Mouse (Mus musculus): ENCODE results near the gene Cadm1.

The Cadm1 gene

DNA sequence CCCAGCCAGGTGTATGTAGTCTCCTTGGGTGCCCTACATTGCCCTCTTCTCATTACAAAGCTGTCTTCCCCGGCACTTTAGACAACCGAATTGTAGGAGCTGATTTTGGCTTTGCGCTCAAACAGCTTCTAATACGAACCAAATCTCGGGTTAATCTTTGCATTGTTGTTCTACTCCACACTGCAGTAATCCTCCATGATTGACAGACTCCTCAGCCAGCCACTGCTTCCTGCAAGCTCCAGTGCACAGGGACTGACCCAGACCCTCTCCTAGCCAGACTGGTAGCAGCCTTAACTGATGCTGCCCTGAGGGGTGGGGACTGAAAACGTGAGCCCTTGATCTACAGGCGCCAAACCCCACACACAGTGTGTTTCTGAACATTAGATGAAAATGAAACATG lies 275.7 kb downstream of the Cadm1 start:
- no peak for DNase-seq

DNA sequence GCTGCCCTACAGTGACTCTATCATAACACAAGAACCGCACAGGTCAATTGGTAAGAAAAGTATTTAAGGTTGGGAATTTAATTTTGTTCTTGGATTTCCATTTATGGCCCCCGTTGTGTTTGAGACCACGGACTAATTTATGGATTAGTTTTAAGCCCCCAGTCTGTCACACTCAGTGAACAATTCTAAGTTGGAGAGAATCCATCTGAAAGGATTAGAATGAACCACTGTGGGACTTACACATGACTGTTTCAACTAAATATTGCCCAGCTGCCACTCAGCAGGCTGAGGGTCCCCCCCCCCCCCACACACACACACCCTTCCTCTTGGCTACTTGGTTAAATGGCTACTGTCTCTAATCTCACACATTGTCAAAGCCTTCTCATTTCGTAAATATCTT lies 295.7 kb downstream of the Cadm1 start:
- no peak for DNase-seq

- no peak for DNase-seq
These were observed 298.8 kb downstream of the Cadm1 start for GRCm38 (mm10) chr9:47828762-47829161.

DNA sequence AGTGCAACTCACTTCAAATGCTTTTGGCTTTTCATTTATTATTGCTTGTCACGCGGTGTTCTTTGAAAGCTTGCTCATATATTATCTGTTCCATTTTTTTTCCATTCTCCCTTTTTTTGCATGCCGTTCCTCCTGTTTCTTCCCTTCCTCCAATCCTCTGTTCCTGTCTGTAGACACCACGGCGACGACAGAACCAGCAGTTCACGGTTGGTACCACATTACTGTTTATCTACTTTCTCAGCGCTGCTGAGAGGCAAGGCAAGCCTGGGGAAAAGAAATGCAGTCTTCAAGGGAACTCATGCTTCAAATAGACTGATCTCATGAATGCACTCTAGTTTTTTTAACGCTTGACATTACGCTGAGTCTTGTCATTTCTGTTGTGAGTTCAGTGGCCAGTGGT lies 299.2 kb downstream of the Cadm1 start:
- DNase-seq: no peak

DNA sequence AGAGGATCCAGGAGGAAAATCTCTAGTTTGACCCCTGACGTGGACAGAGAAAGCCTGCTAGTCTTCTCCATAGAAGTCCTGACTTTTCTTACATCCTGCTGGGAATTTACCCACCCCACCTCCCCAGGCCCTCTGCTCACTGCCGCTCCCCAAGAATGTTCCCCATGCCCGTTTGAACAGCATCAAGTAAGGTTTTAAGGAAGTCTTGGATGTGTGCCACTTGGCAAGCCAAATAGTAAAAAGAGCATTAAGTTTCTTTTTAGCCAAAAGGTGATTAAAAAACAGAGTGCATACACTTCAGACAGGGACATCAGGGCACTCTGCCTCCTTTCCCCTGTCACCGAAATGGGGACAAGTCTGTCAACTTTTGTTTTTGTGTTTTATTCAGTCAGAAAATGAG lies 299.9 kb downstream of the Cadm1 start:
- no peak for DNase-seq

DNA sequence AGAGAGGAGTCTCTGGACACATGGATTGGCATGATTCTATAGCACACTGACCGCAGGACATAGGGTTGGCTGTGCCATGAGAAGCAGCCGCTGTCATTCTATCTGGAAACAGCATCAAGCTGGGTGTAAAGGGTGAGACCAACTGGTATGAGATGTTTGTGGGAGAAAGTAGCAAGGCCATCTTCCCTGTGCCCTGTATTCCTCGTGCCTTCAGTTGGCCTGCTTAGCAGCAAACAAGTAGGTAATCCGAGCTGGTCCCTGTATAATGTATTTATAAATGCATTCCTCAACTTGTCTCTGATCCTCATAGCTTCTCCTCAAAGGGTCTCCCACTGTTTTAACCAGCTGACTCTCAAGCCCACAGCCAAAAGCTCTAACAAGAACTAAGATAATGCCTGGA lies 301.4 kb downstream of the Cadm1 start:
- no peak for DNase-seq

GRCm38 (mm10) chr9:47838170-47838569 lies 308.2 kb downstream of the Cadm1 start:
- DNase-seq: no peak

DNA sequence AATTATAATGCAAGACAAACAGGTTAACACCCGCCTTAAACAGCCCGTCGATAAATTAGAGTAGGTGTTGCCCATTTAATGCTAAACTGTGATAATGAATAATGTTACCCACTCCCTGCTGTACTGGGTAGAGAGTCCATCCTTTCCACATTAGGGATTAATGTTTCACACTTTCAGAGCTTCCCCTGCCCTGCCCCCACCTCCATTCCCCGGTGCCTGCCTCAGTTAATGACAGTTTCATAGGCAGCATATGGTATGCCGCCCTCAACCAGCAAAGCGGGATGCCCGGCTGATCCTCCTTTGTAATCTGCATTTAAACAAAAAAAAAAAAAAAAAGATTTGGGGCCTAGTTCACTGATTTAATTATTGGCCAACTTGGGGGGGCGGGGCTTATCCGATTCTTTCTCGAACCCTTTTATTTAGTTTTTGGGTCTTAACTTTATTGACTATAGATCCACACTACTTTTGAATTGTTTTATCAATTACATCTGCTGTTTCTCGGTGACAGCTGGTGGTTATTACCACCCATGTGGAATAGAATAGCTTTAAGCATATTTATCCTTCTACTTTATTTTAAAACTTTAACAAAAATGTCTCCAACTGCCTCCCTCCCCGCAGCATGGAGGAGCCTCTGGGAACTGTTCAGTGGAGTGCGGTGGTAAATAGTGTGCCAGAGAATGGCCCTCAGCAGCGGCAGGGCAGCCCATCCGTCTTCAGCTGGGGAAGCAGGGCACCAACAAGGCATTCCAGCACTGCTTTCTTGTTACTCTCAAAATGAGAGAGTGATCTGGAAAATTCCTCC lies 309.1 kb downstream of the Cadm1 start:
- DNase-seq: no peak

DNA sequence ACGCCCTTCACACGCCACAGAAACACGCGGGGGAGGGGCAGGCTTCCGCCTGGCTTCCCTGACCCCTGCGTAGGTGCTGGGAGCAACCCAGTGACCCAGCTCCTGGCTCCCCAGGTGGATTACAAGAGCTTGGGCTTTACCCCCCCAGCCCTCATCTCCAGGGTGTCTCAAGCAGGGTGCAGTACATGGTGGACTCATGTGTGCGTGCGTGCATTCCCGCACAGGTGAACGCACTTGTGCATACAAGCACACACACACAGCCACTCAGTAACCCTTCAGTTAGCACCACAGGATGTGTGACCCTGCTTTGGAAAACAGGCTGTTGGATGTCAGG lies 309.7 kb downstream of the Cadm1 start:
- peak; percentile 3 for DNase-seq

- no peak for DNase-seq
These were observed 313.4 kb downstream of the Cadm1 start for GRCm38 (mm10) chr9:47843328-47843727.

GRCm38 (mm10) chr9:47846275-47846674 lies 316.3 kb downstream of the Cadm1 start:
- DNase-seq: no peak

DNA sequence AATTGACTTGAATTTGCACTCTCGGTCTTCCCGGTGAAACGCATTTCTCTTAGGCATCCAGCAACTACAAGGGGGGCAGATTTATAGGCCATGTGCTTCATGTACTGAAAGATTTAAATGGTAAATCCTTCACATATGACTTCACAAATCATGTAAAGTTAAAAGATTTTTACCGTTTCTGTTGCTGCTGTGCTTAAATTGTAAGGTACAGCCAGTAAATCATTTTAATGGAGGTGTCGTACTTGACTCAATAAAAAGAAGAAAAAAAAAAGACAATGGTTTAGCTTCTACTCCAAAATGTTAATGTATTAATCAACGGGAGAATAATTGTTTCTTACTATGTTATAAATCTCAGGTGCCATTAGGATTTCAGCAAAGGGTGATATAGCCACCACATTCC lies 317.0 kb downstream of the Cadm1 start:
- DNase-seq: no peak

- DNase-seq: no peak
These were observed 317.8 kb downstream of the Cadm1 start for GRCm38 (mm10) chr9:47847797-47848196.

- DNase-seq: no peak
These were observed 318.8 kb downstream of the Cadm1 start for GRCm38 (mm10) chr9:47848745-47849144.

GRCm38 (mm10) chr9:47856311-47856710 lies 326.3 kb downstream of the Cadm1 start:
- peak; percentile 8 for DNase-seq

DNA sequence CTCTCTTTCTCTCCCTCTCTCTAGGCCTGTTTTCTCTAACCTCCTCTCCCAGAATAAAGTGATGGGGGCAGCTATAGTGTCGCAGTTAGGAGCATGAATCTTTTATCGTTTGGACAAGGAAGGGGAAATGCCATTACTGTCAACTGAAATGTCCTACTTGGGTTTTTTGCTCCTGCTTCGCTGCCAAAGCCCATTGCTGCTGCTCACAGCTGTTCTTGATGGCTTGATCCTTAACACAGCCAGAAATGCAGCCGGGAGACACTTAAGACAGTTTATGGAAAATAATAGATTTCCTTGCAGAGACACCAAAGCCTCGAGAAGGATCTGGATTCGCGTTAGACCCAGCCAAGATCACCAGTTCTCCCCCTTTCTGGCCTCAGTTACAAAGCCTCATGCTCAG lies 327.3 kb downstream of the Cadm1 start:
- no peak for DNase-seq

DNA sequence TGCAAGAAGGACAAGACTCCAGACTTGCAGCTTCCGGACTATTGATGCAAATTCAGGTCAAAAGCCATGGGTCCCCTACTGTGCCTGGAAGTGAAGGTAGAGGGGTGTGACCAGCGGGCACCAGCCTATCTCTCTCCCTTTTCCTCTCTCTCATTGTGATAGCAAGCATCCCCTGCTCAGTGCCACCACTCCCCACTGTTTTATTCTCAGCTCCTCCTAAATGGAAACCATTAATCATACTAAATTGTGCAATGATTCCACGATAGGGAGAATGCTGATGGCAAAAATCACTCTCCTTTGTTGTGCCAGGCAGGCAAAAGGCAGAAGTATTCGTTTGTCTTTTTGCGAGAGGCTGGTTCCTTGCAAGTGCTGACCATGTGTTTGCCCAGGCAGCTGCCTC lies 328.2 kb downstream of the Cadm1 start:
- no peak for DNase-seq

- no peak for DNase-seq
These were observed 328.9 kb downstream of the Cadm1 start for GRCm38 (mm10) chr9:47858778-47859395.

- no peak for DNase-seq
These were observed 331.0 kb downstream of the Cadm1 start for GRCm38 (mm10) chr9:47860994-47861393.

- no peak for DNase-seq
These were observed 331.8 kb downstream of the Cadm1 start for GRCm38 (mm10) chr9:47861783-47862182.

DNA sequence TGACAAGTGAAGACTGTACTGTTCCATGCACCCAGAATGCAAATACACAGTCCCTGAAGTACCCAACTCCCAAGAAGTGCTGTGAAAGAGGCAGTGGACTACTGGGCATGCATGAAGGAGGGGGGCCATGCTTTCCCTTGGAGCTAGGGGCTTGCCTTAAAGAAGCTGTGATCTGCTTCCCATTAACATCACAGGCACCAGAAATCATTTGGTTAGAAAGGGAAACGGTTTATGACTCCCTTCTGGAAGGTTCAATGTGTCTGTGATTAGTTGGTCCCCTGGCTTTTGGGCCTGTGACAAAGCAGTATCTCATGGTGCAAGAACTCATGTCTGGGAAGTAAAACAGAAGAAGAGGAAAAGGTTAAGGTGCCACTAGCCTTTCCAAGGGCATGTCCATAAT lies 336.0 kb downstream of the Cadm1 start:
- DNase-seq: no peak

- no peak for DNase-seq
These were observed 337.5 kb downstream of the Cadm1 start for GRCm38 (mm10) chr9:47867474-47867873.

DNA sequence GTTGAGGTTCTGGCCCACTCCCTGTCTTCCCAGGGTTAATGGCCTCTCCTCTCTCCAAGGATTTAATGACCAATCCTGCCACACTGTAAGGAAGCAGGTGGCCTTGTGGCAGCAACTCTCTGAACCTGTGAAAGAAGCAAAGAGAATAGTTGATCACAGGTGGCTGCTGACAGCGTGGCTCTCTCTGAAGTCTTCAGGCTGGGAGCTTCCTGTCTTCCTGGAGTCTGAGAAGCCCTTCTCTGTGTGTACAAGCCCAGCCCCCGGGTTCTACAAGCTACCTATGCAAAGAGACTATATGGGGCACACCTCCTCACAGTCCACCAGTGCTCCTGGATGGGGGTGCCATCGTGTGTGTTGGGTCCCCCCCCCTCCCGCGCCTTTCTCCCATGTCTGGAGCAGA lies 339.7 kb downstream of the Cadm1 start:
- DNase-seq: no peak

DNA sequence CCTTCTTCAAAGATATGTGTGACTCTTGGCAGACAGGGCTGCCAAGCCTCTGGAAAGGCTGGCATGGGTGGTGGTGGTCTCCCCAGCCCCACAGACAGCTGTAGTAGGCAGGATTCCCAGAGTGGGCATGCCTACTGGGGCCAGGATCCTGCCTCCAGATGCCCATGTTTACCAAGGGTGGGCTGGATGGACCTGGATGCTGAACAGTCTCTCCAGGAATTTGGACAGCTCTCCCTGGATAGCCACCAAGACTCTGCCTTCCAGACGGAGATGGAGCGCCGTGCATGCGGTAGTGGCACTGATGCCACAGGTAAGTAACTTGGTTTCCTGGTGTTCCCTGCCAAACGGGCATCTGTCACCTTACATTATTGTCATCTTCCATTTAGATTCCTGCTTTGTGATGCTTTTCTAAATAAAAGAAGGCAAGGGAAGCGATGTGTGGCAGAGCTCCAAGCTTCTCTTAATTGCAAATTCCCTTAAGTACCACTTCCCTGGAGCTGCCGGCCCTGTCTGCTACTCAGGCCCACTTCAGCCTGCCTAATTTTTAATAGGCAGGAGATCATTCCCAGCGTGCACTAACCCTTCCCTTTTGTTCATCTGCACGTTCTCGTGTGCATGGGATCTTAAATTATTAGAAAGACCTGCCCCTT lies 346.7 kb downstream of the Cadm1 start:
- no peak for DNase-seq

Measured in kidney, adult 18-20 months (tissue).